Mouse (Mus musculus): ENCODE results near the gene Rab26. TPM values are rescaled to one million over a fixed set of nuclear protein-coding genes. Genes with fewer than 3 reads are reported as not detected.
A peak's percentile ranks its signal among the peaks of the same experiment; 100 is the strongest.

Gene Rab26
- polyA plus RNA-seq, 1 experiment from 2014 or later: 3.5 TPM

- H3K4me1 ChIP-seq: peaks cover 16% of the 10 kb centered on the region
- no peak overlapping the region for H3K4me3 ChIP-seq
- 13% methylated on average over 3 of the region's 3 CpGs for WGBS
- no peak overlapping the region for H3K27ac ChIP-seq
- DNase-seq (ENCODE audit: extremely low spot score, low spot score): peak; percentile 33
- peaks cover 8% of the 10 kb centered on the region for H3K27me3 ChIP-seq (ENCODE audit: poor library complexity, severe bottlenecking)
- H3K9me3 ChIP-seq: no peaks in the 10 kb centered on the region
- no peaks in the 10 kb centered on the region for H3K36me3 ChIP-seq (replicated peaks)
These were observed 6.4 kb upstream of the Rab26 start for GRCm38 (mm10) chr17:24540375-24540774.

DNA sequence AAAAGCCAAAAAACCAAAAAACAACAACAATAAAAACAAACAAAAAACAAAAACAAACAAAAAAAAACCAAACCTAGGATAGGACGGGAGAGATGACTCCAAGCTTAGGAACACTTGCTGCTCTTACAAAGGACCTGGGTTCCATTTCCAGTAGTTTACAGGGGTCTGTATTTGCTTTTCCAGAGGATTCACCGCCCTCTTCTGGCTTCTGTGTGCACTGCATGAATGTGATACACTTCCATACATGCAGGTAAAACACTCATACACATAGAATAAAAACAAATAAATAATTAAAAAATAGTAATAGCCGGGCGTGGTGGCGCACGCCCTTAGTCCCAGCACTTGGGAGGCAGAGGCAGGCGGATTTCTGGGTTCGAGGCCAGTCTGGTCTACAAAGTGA is 4.9 kb upstream of the Rab26 start:
- Histone ChIP-seq H3K27me3 (ENCODE audit: poor library complexity, severe bottlenecking) (no peaks in the 10 kb centered on the region), H3K36me3 (replicated peaks) (no peaks in the 10 kb centered on the region), H3K4me3 (no peak overlapping the region), H3K4me1 (peaks cover 10% of the 10 kb centered on the region), H3K9me3 (no peaks in the 10 kb centered on the region), H3K27ac (no peak overlapping the region)
- no peak for DNase-seq (ENCODE audit: extremely low spot score, low spot score)
- 73% methylated on average over 8 of the region's 8 CpGs for WGBS

- Histone ChIP-seq H3K36me3 (replicated peaks) (no peaks in the 10 kb centered on the region), H3K4me3 (no peak overlapping the region), H3K27ac (peak overlapping the region; percentile 60; the same call in 1 of the 2 replicates), H3K9me3 (no peaks in the 10 kb centered on the region), H3K4me1 (peaks cover 23% of the 10 kb centered on the region), H3K27me3 (ENCODE audit: poor library complexity, severe bottlenecking) (no peaks in the 10 kb centered on the region)
- DNase-seq (ENCODE audit: extremely low spot score, low spot score): no peak
- 55% methylated on average over 3 of the region's 3 CpGs for WGBS
These were observed 3.5 kb upstream of the Rab26 start for GRCm38 (mm10) chr17:24537536-24537935.

DNA sequence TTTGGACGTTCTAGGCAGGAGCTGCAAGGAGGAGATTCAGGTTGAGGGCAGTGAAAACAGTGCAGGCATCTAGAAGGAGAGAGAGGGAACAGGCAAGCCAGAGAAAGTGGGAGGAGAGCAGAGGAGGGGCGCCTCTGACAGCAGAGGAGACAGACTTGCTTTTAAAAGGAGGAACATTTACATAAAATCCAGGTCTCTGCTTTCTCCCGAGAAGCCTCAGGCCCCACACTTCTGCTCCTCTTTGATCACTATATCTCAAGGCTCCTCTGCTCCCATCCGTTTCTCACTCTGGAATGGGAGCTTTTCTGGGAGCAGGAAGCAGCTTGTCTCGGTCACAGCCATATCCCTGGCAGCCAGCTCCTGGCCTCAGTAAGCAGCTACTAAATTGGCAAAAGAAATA is 1.3 kb upstream of the Rab26 start:
- WGBS: 69% methylated on average over 5 of the region's 5 CpGs
- no peak overlapping the region for H3K27ac ChIP-seq
- H3K4me3 ChIP-seq: no peak overlapping the region
- DNase-seq (ENCODE audit: extremely low spot score, low spot score): no peak
- no peaks in the 10 kb centered on the region for H3K9me3 ChIP-seq
- peaks cover 14% of the 10 kb centered on the region for H3K36me3 ChIP-seq (replicated peaks)
- no peaks in the 10 kb centered on the region for H3K27me3 ChIP-seq (ENCODE audit: poor library complexity, severe bottlenecking)
- peaks cover 46% of the 10 kb centered on the region for H3K4me1 ChIP-seq

GRCm38 (mm10) chr17:24533099-24533992 is 664 bp downstream of the Rab26 start:
- H3K27ac ChIP-seq: peak overlapping the region; percentile 80
- H3K4me1 ChIP-seq: peaks cover 62% of the 10 kb centered on the region
- peaks cover 31% of the 10 kb centered on the region for H3K36me3 ChIP-seq (replicated peaks)

DNA sequence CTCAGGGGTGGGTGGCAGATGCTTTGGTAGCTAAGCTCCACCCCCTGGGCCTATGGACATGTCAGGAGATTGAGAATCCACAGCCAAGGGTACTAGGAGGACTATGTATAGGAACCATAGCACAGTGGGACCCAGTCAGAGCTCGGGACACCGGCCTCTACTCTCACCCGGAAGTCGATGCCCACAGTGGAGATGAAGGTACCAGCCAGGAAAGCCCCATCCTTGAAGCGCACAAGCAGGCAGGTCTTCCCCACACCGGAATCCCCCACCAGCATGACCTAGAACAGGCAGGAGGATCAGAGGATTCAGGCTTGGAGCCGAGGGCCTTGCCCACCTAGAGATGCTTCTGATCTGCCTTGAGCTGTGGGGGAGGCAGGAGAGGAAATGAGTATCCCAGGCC is 2.0 kb downstream of the Rab26 start:
- no peak for DNase-seq (ENCODE audit: extremely low spot score, low spot score)
- no peaks in the 10 kb centered on the region for H3K9me3 ChIP-seq
- peaks cover 31% of the 10 kb centered on the region for H3K36me3 ChIP-seq (replicated peaks)
- no peaks in the 10 kb centered on the region for H3K27me3 ChIP-seq (ENCODE audit: poor library complexity, severe bottlenecking)
- H3K4me3 ChIP-seq: peak overlapping the region; percentile 55; the same call in 1 of the 2 replicates
- peaks cover 53% of the 10 kb centered on the region for H3K4me1 ChIP-seq
- H3K27ac ChIP-seq: no peak overlapping the region
- WGBS: 85% methylated on average over 7 of the region's 7 CpGs

More at GRCm38 (mm10) chr17:24533099-24533992, 664 bp downstream of the Rab26 start:
- Histone ChIP-seq H3K9me3 (no peaks in the 10 kb centered on the region), H3K27me3 (ENCODE audit: poor library complexity, severe bottlenecking) (no peaks in the 10 kb centered on the region), H3K4me3 (peak overlapping the region; percentile 55)
- DNase-seq (ENCODE audit: extremely low spot score, low spot score): peak; percentile 86
- WGBS: 5% methylated on average over 53 of the region's 53 CpGs

- H3K27ac ChIP-seq: no peak overlapping the region
- no peaks in the 10 kb centered on the region for H3K9me3 ChIP-seq
- no peaks in the 10 kb centered on the region for H3K27me3 ChIP-seq (ENCODE audit: poor library complexity, severe bottlenecking)
- peaks cover 63% of the 10 kb centered on the region for H3K4me1 ChIP-seq
- no peak for DNase-seq (ENCODE audit: extremely low spot score, low spot score)
- 70% methylated on average over 3 of the region's 3 CpGs for WGBS
- peaks cover 31% of the 10 kb centered on the region for H3K36me3 ChIP-seq (replicated peaks)
- H3K4me3 ChIP-seq: peak overlapping the region; percentile 19; the same call in 1 of the 2 replicates
These were observed 2.9 kb downstream of the Rab26 start for GRCm38 (mm10) chr17:24531064-24531463.

- Histone ChIP-seq H3K27me3 (ENCODE audit: poor library complexity, severe bottlenecking) (no peaks in the 10 kb centered on the region), H3K4me3 (peak overlapping the region; percentile 83), H3K4me1 (peaks cover 68% of the 10 kb centered on the region), H3K27ac (peak overlapping the region; percentile 92), H3K9me3 (no peaks in the 10 kb centered on the region), H3K36me3 (replicated peaks) (peaks cover 33% of the 10 kb centered on the region)
- WGBS: 31% methylated on average over 8 of the region's 8 CpGs
- no peak for DNase-seq (ENCODE audit: extremely low spot score, low spot score)
These were observed 3.5 kb downstream of the Rab26 start for GRCm38 (mm10) chr17:24530361-24531050.

GRCm38 (mm10) chr17:24529883-24530282 is 4.1 kb downstream of the Rab26 start:
- Histone ChIP-seq H3K36me3 (replicated peaks) (peaks cover 39% of the 10 kb centered on the region), H3K27me3 (ENCODE audit: poor library complexity, severe bottlenecking) (no peaks in the 10 kb centered on the region), H3K4me3 (peak overlapping the region; percentile 83), H3K4me1 (peaks cover 73% of the 10 kb centered on the region), H3K27ac (peak overlapping the region; percentile 92), H3K9me3 (no peaks in the 10 kb centered on the region)
- DNase-seq (ENCODE audit: extremely low spot score, low spot score): peak; percentile 20
- 23% methylated on average over 5 of the region's 5 CpGs for whole genome bisulfite sequencing

DNA sequence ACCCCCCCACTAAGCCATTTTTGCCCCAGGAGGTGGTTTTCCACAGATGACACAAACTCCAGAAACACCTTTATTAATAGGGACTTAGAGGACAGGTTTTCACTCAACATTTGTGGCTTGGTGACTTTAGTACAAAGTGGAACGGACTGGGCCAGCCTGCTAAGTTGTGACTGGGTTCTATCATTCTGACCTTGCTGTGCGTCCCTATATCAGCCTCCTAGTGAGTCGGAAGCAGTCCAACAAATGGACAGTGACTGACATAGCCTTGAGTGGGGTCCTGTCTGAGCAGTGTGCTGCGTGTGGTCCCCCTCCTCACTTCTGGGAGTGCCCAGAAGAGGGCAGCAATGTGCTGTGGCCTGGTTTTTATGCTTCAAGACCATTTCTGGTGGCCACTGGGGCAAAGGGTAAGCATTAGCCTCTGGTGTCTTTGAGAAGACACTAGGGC is 5.0 kb downstream of the Rab26 start:
- H3K27ac ChIP-seq: peak overlapping the region; percentile 92
- peak; percentile 77 for DNase-seq (ENCODE audit: extremely low spot score, low spot score)
- peaks cover 73% of the 10 kb centered on the region for H3K4me1 ChIP-seq
- peak overlapping the region; percentile 83 for H3K4me3 ChIP-seq
- H3K36me3 ChIP-seq (replicated peaks): peaks cover 46% of the 10 kb centered on the region
- under 1% methylated on average over 4 of the region's 4 CpGs for WGBS
- no peaks in the 10 kb centered on the region for H3K9me3 ChIP-seq
- H3K27me3 ChIP-seq (ENCODE audit: poor library complexity, severe bottlenecking): no peaks in the 10 kb centered on the region

DNA sequence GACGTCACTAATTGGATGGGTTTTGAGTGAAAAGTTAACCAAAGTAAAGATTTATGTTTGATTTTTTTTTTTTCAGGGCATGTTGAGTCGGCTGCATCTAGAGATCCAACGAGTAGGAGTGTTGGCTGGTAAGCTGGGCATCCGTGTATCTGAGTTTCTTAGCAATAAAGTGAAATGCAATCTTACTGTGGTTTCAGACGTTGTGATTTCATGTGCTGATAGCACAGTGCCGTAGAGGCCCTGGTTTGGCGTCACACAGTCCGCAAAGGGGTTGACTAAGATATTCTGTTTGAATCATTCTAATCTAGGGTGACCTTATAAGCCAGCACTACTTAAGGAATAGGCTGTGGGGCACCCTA is 5.5 kb downstream of the Rab26 start:
- under 1% methylated on average over 8 of the region's 8 CpGs for WGBS
- Histone ChIP-seq H3K4me3 (peak overlapping the region; percentile 83), H3K27me3 (ENCODE audit: poor library complexity, severe bottlenecking) (no peaks in the 10 kb centered on the region), H3K36me3 (replicated peaks) (peaks cover 46% of the 10 kb centered on the region), H3K9me3 (no peaks in the 10 kb centered on the region), H3K4me1 (peaks cover 70% of the 10 kb centered on the region), H3K27ac (peak overlapping the region; percentile 92)
- no peak for DNase-seq (ENCODE audit: extremely low spot score, low spot score)

DNA sequence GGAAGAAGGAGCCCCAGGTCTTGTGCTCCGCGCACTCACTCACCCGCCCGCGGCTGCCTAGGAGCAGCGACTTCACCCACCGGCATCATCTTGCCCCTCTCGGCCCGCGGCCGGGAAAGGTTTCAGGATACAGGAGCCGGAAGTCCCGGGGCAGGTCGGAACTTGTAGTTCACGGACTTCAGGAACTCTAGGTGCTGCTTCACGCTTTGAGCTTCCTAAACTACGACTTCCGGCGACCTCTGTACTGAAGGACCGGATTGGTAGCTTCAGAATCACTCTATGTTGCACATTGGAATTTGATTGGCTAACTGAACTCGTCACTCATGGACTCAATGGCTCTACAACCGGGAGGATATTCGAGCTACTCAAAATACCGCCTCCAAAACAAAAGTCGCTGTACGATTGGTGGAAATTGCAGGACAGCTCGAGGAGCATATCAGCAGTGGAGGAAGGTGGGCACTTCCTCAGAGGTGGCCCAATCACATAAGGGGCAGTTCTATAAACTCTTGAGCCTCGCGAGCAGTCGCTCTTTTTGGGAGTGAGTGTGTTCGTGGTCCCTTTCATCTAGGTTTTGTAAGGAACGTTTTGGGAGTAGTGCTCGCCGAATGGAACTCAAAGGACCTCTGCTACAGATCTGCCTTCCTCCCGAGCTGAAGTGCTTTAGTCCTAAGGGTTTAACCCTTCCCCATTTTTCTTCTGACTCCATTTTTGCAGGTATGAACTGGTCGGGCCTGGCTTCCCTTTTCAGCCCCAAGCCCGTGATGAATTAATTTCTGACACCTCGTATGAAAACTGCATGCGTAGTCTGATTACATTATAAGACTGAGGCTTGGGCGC is 6.1 kb downstream of the Rab26 start, which contains the start of gene Traf7:
Gene Traf7, minus strand, starts transcription at position 216 of the 837 bp plus-strand sequence.
- peaks cover 64% of the 10 kb centered on the region for H3K4me1 ChIP-seq
- peaks cover 52% of the 10 kb centered on the region for H3K36me3 ChIP-seq (replicated peaks)
- H3K27ac ChIP-seq: peak within 1 kb of the TSS; percentile 92
- H3K9me3 ChIP-seq: no peaks in the 10 kb centered on the region
- DNase-seq (ENCODE audit: extremely low spot score, low spot score): peak; percentile 92
- H3K4me3 ChIP-seq: peak within 1 kb of the TSS; percentile 83
- under 1% methylated on average over 40 of the region's 40 CpGs for WGBS
- H3K27me3 ChIP-seq (ENCODE audit: poor library complexity, severe bottlenecking): no peaks in the 10 kb centered on the region

Data from forebrain, embryonic 10.5 days (tissue).